Mouse (Mus musculus) testis, adult 10 weeks (tissue): ENCODE results near the gene Slc9a5. TPM values are rescaled to one million over a fixed set of nuclear protein-coding genes. Genes with fewer than 3 reads are reported as not detected.

Experiments used
- polyA plus RNA-seq: library from polyadenylated mRNA; stranded (reverse); fragments of 350-450 nt; fragmentation: Illumina TruSeq; extraction: RNeasy Lipid Tissue Mini Kit (QIAGEN cat#74804); gene quantifications from one replicate; pipeline ENCODE4 v1.2.3, GENCODE M21; 2014; ENCODE audit warnings: low read depth, low replicate concordance

Gene Slc9a5
- 1.6 TPM for polyA plus RNA-seq

GRCm38 (mm10) chr8:105348450-105349095, at the start of gene Slc9a5:
Gene Slc9a5, plus strand, starts transcription at chr8:105348843.

GRCm38 (mm10) chr8:105305211-105306145, 43.2 kb upstream of the Slc9a5 start, which contains the start of gene Elmo3:
Gene Elmo3, plus strand, starts transcription at chr8:105305601.

GRCm38 (mm10) chr8:105326141-105326672, 22.4 kb upstream of the Slc9a5 start, which contains the start of the genes Lrrc29 and Tmem208:
Gene Lrrc29, minus strand, starts transcription at chr8:105326278.
Gene Tmem208, plus strand, starts transcription at chr8:105326354.

GRCm38 (mm10) chr8:105347428-105348221, 1.0 kb upstream of the Slc9a5 start, which contains the start of gene Fhod1:
Gene Fhod1, minus strand, starts transcription at chr8:105347953.

GRCm38 (mm10) chr8:105373032-105373431, 24.4 kb downstream of the Slc9a5 start, which contains the start of gene Plekhg4:
Gene Plekhg4, plus strand, starts transcription at chr8:105373274.

GRCm38 (mm10) chr8:105413391-105413790, 64.7 kb downstream of the Slc9a5 start, which contains the start of the genes Kctd19 and Lrrc36:
Gene Kctd19, minus strand, starts transcription at chr8:105413502.
Gene Lrrc36, plus strand, starts transcription at chr8:105413571.

Other genes with a start within 250 kb of the Slc9a5 start
- 0.21 TPM for gene Ces4a, start 217.0 kb upstream of the Slc9a5 start, polyA plus RNA-seq
- gene Cbfb, start 178.2 kb upstream of the Slc9a5 start, polyA plus RNA-seq, result 40.2 TPM
- gene D230025D16Rik, start 123.7 kb upstream of the Slc9a5 start, polyA plus RNA-seq, result 9.0 TPM
- gene B3gnt9, start 93.7 kb upstream of the Slc9a5 start, polyA plus RNA-seq, result 2.6 TPM
- 0.20 TPM for gene Tradd, start 84.2 kb upstream of the Slc9a5 start, polyA plus RNA-seq
- gene Fbxl8, start 84.2 kb upstream of the Slc9a5 start, polyA plus RNA-seq, result not detected
- gene Hsf4, start 79.0 kb upstream of the Slc9a5 start, polyA plus RNA-seq, result not detected
- gene Nol3, start 72.7 kb upstream of the Slc9a5 start, polyA plus RNA-seq, result 0.06 TPM
- gene 4931428F04Rik, start 59.0 kb upstream of the Slc9a5 start, polyA plus RNA-seq, result 8.6 TPM
- 0.71 TPM for gene Exoc3l, start 52.7 kb upstream of the Slc9a5 start, polyA plus RNA-seq
- 5.4 TPM for gene E2f4, start 51.2 kb upstream of the Slc9a5 start, polyA plus RNA-seq
- 0.15 TPM for gene Elmo3, start 43.2 kb upstream of the Slc9a5 start, polyA plus RNA-seq
- gene Lrrc29, start 22.6 kb upstream of the Slc9a5 start, polyA plus RNA-seq, result 0.87 TPM
- gene Tmem208, start 22.5 kb upstream of the Slc9a5 start, polyA plus RNA-seq, result 3.1 TPM
- 0.80 TPM for gene Fhod1, start 890 bp upstream of the Slc9a5 start, polyA plus RNA-seq
- 3.6 TPM for gene Plekhg4, start 24.4 kb downstream of the Slc9a5 start, polyA plus RNA-seq
- gene Kctd19, start 64.7 kb downstream of the Slc9a5 start, polyA plus RNA-seq, result 99.0 TPM
- 73.0 TPM for gene Lrrc36, start 64.7 kb downstream of the Slc9a5 start, polyA plus RNA-seq
- gene Tppp3, start 122.7 kb downstream of the Slc9a5 start, polyA plus RNA-seq, result 0.20 TPM
- gene Zdhhc1, start 148.1 kb downstream of the Slc9a5 start, polyA plus RNA-seq, result 4.0 TPM
- gene Hsd11b2, start 169.9 kb downstream of the Slc9a5 start, polyA plus RNA-seq, result 0.11 TPM
- 10.6 TPM for gene Atp6v0d1, start 217.2 kb downstream of the Slc9a5 start, polyA plus RNA-seq